Mouse (Mus musculus) CH12.LX (cell line): Measurements from ENCODE around the gene Iqsec3.

ENCODE experiments used
- BHLHE40 ChIP-seq: IDR thresholded peaks from 2 replicates; pipeline ENCODE4 v1.6.1; 2011; ENCODE audit warnings: mild to moderate bottlenecking, low read depth, low read length, improper control_type of control experiment
- CTCF ChIP-seq, 2 experiments: IDR thresholded peaks in 1 of 2; conservative IDR thresholded peaks in 1 of 2; 2 replicates each; pipeline ENCODE4 v1.5.1; 2011 to 2012; ENCODE audit warnings: low read depth in 2 of 2, low read length in 2 of 2, improper control_type of control experiment in 1 of 2, inconsistent platforms in 1 of 2, mild to moderate bottlenecking in 1 of 2, moderate library complexity in 1 of 2
- E2F4 ChIP-seq: IDR thresholded peaks from 2 replicates; pipeline ENCODE4 v1.6.1; 2011; ENCODE audit warnings: low read depth, low read length, improper control_type of control experiment; ENCODE audit not compliant: insufficient replicate concordance
- EP300 ChIP-seq: IDR thresholded peaks from 2 replicates; pipeline ENCODE4 v1.6.1; 2011; ENCODE audit warnings: low read length, improper control_type of control experiment
- GABPA ChIP-seq: IDR thresholded peaks from 2 replicates; pipeline ENCODE4 v1.6.1; 2012; ENCODE audit warnings: low read depth, low read length, improper control_type of control experiment, inconsistent platforms; ENCODE audit not compliant: insufficient replicate concordance
- HCFC1 ChIP-seq: IDR thresholded peaks from 2 replicates; pipeline ENCODE4 v1.6.1; 2012; ENCODE audit warnings: low read depth, mild to moderate bottlenecking, inconsistent platforms, low read length, improper control_type of control experiment
- MAX ChIP-seq: IDR thresholded peaks from 2 replicates; pipeline ENCODE4 v1.6.1; 2011; ENCODE audit warnings: low read length, improper control_type of control experiment
- MEF2A ChIP-seq: IDR thresholded peaks from 2 replicates; pipeline ENCODE4 v1.6.1; 2014; ENCODE audit warnings: low read depth, mild to moderate bottlenecking, inconsistent platforms, low read length, improper control_type of control experiment, borderline replicate concordance
- MYC ChIP-seq: IDR thresholded peaks from 2 replicates; pipeline ENCODE4 v1.6.1; 2011; ENCODE audit warnings: low read depth, mild to moderate bottlenecking, improper control_type of control experiment, low read length
- PAX5 ChIP-seq: IDR thresholded peaks from 2 replicates; pipeline ENCODE4 v1.6.1; 2012; ENCODE audit warnings: low read length, inconsistent platforms, mixed read lengths
- POLR2A ChIP-seq: IDR thresholded peaks from 2 replicates; pipeline ENCODE4 v1.6.1; 2011; ENCODE audit warnings: low read depth, mild to moderate bottlenecking, improper control_type of control experiment, low read length
- TCF12 ChIP-seq: IDR thresholded peaks from 2 replicates; pipeline ENCODE4 v1.6.1; 2014; ENCODE audit warnings: low read depth, mild to moderate bottlenecking, inconsistent platforms, low read length, improper control_type of control experiment
- USF1 ChIP-seq: IDR thresholded peaks from 2 replicates; pipeline ENCODE4 v1.6.1; 2014; ENCODE audit warnings: low read depth, mild to moderate bottlenecking, inconsistent platforms, low read length, improper control_type of control experiment
- ZKSCAN1 ChIP-seq: IDR thresholded peaks from 2 replicates; pipeline ENCODE4 v1.6.1; 2012; ENCODE audit warnings: low read depth, inconsistent platforms, low read length, improper control_type of control experiment, borderline replicate concordance

- TF ChIP-seq GABPA, result no peak
- no peak for TF ChIP-seq HCFC1
- no peak for TF ChIP-seq CTCF (conservative IDR thresholded peaks at IDR 0.05 in 1 of 2, IDR thresholded peaks at IDR 0.05 in 1 of 2; ENCODE audit: low read depth in 2 of 2, low read length in 2 of 2)
- no peak for TF ChIP-seq EP300
- no peak for TF ChIP-seq TCF12
- TF ChIP-seq BHLHE40, result no peak
- no peak for TF ChIP-seq MYC
- TF ChIP-seq POLR2A, result no peak
- no peak for TF ChIP-seq USF1
- no peak for TF ChIP-seq MEF2A
- TF ChIP-seq E2F4, result no peak
- no peak for TF ChIP-seq ZKSCAN1
- TF ChIP-seq MAX, result no peak
- no peak for TF ChIP-seq PAX5
Observed at GRCm38 (mm10) chr6:121401140-121401539, 72.3 kb downstream of the Iqsec3 start.
